Mouse (Mus musculus) heart, embryonic 16.5 days (tissue): ENCODE results near the gene Olfr221. TPM values are rescaled to one million over a fixed set of nuclear protein-coding genes. Genes with fewer than 3 reads are reported as not detected.

Experiments used
- ATAC-seq: fragments of 200-750 bp; cut with Nextera tagmentation; replicated peaks from 2 replicates; pipeline ENCODE4 v1.8.0; 2017; ENCODE audit warnings: moderate number of reproducible peaks; ENCODE audit not compliant: insufficient read depth, low FRiP score; ENCODE audit errors: extremely low read depth
- H3K27ac ChIP-seq: fragments of 300-500 bp; sonication (generic); 2 replicates; pipeline ENCODE4 v1.5.1; 2014; ENCODE audit warnings: mild to moderate bottlenecking, low read length, control low read depth, moderate library complexity
- H3K27me3 ChIP-seq: fragments of 300-500 bp; sonication (generic); 2 replicates; pipeline ENCODE4 v1.6.1; 2014; ENCODE audit warnings: low read length, mixed read lengths; ENCODE audit not compliant: control insufficient read depth, insufficient read depth
- H3K36me3 ChIP-seq: fragments of 300-500 bp; sonication (generic); 2 replicates; pipeline ENCODE4 v1.6.1; 2014; ENCODE audit not compliant: control insufficient read depth, insufficient read depth
- H3K4me1 ChIP-seq: fragments of 300-500 bp; sonication (generic); 2 replicates; pipeline ENCODE4 v1.6.1; 2014; ENCODE audit warnings: low read length, mixed read lengths; ENCODE audit not compliant: control insufficient read depth, insufficient read depth
- H3K4me2 ChIP-seq: fragments of 300-500 bp; sonication (generic); 2 replicates; pipeline ENCODE4 v1.6.1; 2014; ENCODE audit warnings: low read depth, mild to moderate bottlenecking, control low read depth, low read length
- H3K4me3 ChIP-seq: fragments of 300-500 bp; sonication (generic); 2 replicates; pipeline ENCODE4 v1.5.1; 2014; ENCODE audit warnings: mild to moderate bottlenecking, control low read depth, low read length
- H3K9ac ChIP-seq: fragments of 300-500 bp; sonication (generic); 2 replicates; pipeline ENCODE4 v1.6.1; 2014; ENCODE audit warnings: low read length, control low read depth
- H3K9me3 ChIP-seq: fragments of 300-500 bp; sonication (generic); replicated peaks from 2 replicates; pipeline ENCODE4 v1.6.1; 2016; ENCODE audit warnings: low read length; ENCODE audit not compliant: control insufficient read depth
- WGBS: fragments of 180-500 bp; shearing (Covaris S2); extraction: QIAGEN DNeasy Blood & Tissue Kit; methylation state at CpG from one replicate; pipeline ENCODE4 v1.1.7; 2014; 5-methylcytosine and 5-hydroxymethylcytosine counted together
- polyA plus RNA-seq: library from polyadenylated mRNA; unstranded; fragments of >200 nt; fragmentation: Nextera tagmentation; extraction: Ambion mirVana; gene quantifications from 2 replicates; pipeline ENCODE4 v1.2.1, GENCODE M21; 2015

Gene Olfr221
- polyA plus RNA-seq, 1 experiment from 2014 or later = not detected

DNA sequence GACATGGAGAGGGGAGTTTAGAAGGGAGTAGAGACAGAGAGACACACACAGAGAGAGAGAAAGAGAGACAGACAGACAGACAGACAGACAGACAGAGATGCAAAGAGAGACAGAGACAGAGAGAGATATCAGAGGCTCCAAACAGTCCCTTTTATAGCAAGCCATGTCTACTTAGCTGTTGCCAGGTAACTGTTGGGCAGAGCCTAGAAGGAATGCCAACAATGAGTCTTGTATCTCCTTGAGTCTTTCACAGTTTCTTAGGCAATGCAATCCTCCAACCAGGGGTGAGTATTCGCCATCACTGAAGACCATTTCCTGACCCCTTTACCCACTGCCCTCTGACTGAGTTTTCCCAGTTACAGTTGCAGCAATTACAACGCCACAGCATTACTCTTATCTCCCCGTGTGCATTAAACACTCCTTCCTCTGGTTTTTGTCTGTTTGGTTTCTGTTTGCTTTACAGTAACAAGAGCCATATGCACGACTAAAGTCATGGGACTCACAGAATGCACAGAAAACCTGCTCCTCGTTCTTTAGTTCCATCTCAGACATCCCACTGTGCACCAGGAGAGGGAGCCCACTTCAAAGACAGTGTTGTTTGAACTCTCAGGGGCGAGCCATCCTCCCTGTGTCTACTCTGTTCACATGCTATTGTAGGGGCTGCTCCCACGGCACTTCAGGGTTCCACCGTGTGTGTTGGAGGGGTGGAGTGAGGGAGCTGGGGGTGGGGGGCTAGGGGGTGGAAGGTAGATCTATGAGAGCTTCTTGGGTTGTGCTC, 2.8 kb upstream of the Olfr221 start:
- Histone ChIP-seq H3K4me2 (peak overlapping the region; percentile 36; the same call in 1 of the 2 replicates), H3K27me3 (no peaks in the 10 kb centered on the region), H3K27ac (no peak overlapping the region), H3K4me3 (no peak overlapping the region), H3K4me1 (peaks cover 3% of the 10 kb centered on the region; the same call in 1 of the 2 replicates), H3K9me3 (no peaks in the 10 kb centered on the region), H3K9ac (no peak overlapping the region), H3K36me3 (no peaks in the 10 kb centered on the region)
- peak; percentile 63; the same call in 1 of the 2 replicates for ATAC-seq
- 5% methylated on average over 8 of the region's 8 CpGs for WGBS

DNA sequence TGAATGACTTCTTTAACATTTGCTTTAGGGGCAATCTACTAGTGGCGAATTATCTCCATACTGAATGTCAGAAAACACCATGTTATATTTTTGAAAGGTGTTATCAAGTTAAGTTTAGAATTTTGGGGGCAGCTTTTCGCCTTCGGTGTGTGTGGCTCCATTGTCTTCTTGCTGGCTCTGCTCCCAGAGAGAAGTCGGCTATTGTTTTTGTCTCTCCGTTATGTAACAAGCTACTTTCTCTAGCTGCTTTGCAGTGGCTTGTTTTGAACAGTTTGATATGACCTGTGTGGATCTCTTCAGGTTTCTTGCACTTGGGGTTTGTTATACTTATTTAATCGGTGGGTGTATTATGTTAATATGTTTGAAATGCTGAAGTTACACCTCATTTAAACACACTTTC, 1.2 kb upstream of the Olfr221 start:
- Histone ChIP-seq H3K27ac (no peak overlapping the region), H3K4me3 (no peak overlapping the region), H3K9ac (no peak overlapping the region), H3K4me1 (peaks cover 3% of the 10 kb centered on the region; the same call in 1 of the 2 replicates), H3K4me2 (no peak overlapping the region), H3K36me3 (no peaks in the 10 kb centered on the region), H3K27me3 (no peaks in the 10 kb centered on the region), H3K9me3 (no peaks in the 10 kb centered on the region)
- no peak for ATAC-seq
- 46% methylated on average over 6 of the region's 6 CpGs for WGBS

DNA sequence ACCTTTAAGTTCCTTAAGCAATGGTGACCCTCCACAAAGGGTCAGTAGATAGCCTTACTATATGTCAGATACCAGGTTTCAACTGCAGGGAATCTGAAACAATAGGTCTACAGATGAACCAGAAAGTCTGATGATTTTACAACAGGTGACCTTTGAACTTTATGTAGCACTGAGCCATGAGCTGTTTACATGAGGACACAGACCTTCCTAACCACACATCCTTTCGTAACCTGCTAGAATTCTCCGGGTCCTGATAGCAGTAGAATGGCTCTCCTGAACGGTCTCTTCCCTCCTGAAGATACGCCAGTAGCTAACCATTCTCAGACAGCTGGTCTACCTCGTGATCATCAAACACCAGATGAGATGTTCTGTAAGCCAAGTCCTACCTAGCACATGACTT, 2.9 kb downstream of the Olfr221 start:
- Histone ChIP-seq H3K4me1 (no peaks in the 10 kb centered on the region), H3K4me3 (no peak overlapping the region), H3K27ac (no peak overlapping the region), H3K4me2 (no peak overlapping the region), H3K9me3 (no peaks in the 10 kb centered on the region), H3K9ac (no peak overlapping the region), H3K27me3 (no peaks in the 10 kb centered on the region), H3K36me3 (no peaks in the 10 kb centered on the region)
- no peak for ATAC-seq
- WGBS = 82% methylated on average over 5 of the region's 5 CpGs

GRCm38 (mm10) chr14:52035926-52036325, 6.3 kb downstream of the Olfr221 start:
- Histone ChIP-seq H3K27ac (no peak overlapping the region), H3K4me2 (no peak overlapping the region), H3K9me3 (no peaks in the 10 kb centered on the region), H3K9ac (no peak overlapping the region), H3K27me3 (no peaks in the 10 kb centered on the region), H3K4me1 (no peaks in the 10 kb centered on the region), H3K36me3 (no peaks in the 10 kb centered on the region), H3K4me3 (no peak overlapping the region)
- WGBS = 71% methylated on average over 6 of the region's 6 CpGs
- no peak for ATAC-seq

GRCm38 (mm10) chr14:52026342-52026741, 15.9 kb downstream of the Olfr221 start:
- no peak for ATAC-seq
- no peaks in the 10 kb centered on the region for H3K36me3 ChIP-seq
- no peak overlapping the region for H3K9ac ChIP-seq
- WGBS = 77% methylated on average over 4 of the region's 4 CpGs
- H3K4me2 ChIP-seq = no peak overlapping the region
- H3K4me1 ChIP-seq = peaks cover 10% of the 10 kb centered on the region
- no peak overlapping the region for H3K27ac ChIP-seq
- H3K4me3 ChIP-seq = no peak overlapping the region
- no peaks in the 10 kb centered on the region for H3K27me3 ChIP-seq
- H3K9me3 ChIP-seq = 0 out of 2 replicates have a peak, but pooled peaks cover 4% of the 10 kb centered on the region

DNA sequence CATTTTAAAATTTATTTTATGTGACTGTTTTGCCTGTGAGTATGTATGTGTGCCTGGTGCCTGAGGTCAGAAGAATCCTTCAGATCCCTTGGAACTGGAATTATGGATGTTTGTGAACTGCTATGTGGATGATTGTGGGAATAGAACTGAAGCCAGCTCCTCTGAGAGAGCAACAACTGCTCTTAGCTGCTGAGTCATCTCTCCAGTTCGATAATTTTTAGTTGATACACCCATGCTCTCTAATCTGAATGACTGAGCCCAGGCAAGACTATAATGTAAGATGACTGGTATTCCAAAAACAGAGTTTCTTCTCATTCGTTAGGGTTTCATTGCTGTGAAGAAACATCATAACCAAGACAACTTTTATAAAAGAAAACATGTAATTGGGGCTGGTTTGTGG, 18.1 kb downstream of the Olfr221 start:
- Histone ChIP-seq H3K4me2 (no peak overlapping the region), H3K27ac (no peak overlapping the region), H3K27me3 (no peaks in the 10 kb centered on the region), H3K9ac (no peak overlapping the region), H3K9me3 (0 out of 2 replicates have a peak, but pooled peaks cover 4% of the 10 kb centered on the region), H3K4me3 (no peak overlapping the region), H3K36me3 (no peaks in the 10 kb centered on the region), H3K4me1 (peaks cover 11% of the 10 kb centered on the region)
- WGBS = 72% methylated on average over 2 of the region's 2 CpGs
- no peak for ATAC-seq

DNA sequence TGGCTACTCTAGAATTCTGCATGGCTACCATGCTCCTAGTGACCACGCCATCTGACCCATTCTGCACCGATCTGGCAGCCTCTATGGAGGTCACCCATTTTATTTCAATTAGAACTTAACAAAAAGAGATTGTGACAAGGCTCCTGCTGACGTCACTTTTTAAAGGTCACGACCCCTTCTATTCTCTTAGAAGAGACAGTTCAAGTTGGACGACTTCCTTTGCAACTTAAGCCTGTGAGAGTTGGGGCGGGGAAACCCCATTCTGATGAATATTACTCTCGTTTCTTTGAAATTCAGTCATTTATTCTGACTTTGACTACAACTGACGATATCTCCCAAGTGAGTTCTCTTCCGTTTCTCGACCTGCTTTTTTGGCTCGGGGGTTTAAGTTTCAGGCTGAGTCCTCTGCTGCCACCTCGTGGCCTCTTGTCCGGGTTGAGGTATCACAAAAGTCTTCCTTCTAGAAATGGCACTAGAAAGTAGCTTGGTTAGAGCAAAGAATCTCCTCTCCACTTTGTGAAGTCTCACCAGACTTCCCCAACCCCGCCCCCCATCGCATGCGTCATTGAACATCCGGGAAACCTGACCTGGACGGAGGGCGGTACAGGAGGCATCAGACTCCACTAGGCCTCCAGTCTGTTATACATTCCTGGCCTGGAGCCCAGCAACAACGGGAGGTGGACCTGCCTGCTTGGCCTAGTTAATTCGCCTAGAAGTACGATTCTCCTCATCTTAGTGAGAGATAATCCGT, 19.4 kb downstream of the Olfr221 start:
- Histone ChIP-seq H3K4me1 (peaks cover 16% of the 10 kb centered on the region), H3K9me3 (no peaks in the 10 kb centered on the region), H3K27ac (peak overlapping the region; percentile 88), H3K36me3 (no peaks in the 10 kb centered on the region), H3K27me3 (no peaks in the 10 kb centered on the region), H3K4me3 (peak overlapping the region; percentile 46), H3K9ac (peak overlapping the region; percentile 60), H3K4me2 (peak overlapping the region; percentile 78)
- WGBS = 6% methylated on average over 23 of the region's 23 CpGs
- ATAC-seq = peak; percentile 12

DNA sequence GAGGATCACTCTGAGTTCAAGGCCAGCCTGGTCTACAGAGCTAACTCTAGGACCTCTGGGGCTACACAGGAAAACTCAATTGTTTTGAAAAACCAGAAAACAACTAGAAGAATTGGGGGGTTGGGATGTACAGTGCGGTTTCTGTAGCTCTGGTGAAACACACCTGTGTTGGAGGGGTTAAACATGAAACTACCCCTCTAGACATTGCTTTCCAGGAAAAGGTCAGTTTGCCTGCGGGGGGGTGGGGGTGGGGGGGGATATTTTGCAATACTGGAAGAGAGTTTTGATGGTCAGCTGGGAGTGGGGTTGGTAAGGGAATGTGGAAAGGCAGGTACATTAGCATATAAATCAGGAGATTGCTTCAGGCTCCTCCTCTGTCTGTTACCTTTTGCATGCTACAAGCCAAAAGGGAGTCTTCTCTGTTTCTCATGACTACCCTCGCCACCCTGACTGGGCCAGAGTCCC, 20.0 kb downstream of the Olfr221 start:
- ATAC-seq = no peak
- peaks cover 16% of the 10 kb centered on the region for H3K4me1 ChIP-seq
- H3K36me3 ChIP-seq = no peaks in the 10 kb centered on the region
- H3K9ac ChIP-seq = peak overlapping the region; percentile 60
- peak overlapping the region; percentile 46; the same call in 1 of the 2 replicates for H3K4me3 ChIP-seq
- H3K27me3 ChIP-seq = no peaks in the 10 kb centered on the region
- no peaks in the 10 kb centered on the region for H3K9me3 ChIP-seq
- H3K27ac ChIP-seq = peak overlapping the region; percentile 88
- H3K4me2 ChIP-seq = peak overlapping the region; percentile 78
- 63% methylated on average over 3 of the region's 3 CpGs for WGBS
